Mouse (Mus musculus) liver, adult 2 months (tissue): ENCODE measurements around the gene Galnt2. TPM values are rescaled to one million over a fixed set of nuclear protein-coding genes. Genes with fewer than 3 reads are reported as not detected.

Source experiments
- DNase-seq: peaks from one replicate; pipeline ENCODE4 v3.0.0-alpha.2; 2011; ENCODE audit warnings: low read depth, low spot score; ENCODE audit errors: extremely low read depth
- H3K27ac ChIP-seq: fragments of 200-500 bp; replicated peaks from 2 replicates; pipeline ENCODE4 v1.5.1; 2012; ENCODE audit warnings: low read depth, mild to moderate bottlenecking, control low read depth, inconsistent platforms, low read length; ENCODE audit not compliant: insufficient read depth
- H3K27me3 ChIP-seq: fragments of 200-500 bp; 2 replicates; pipeline ENCODE4 v1.6.1; 2012; ENCODE audit warnings: mild to moderate bottlenecking, moderate library complexity, low read length, inconsistent platforms; ENCODE audit not compliant: control insufficient read depth, insufficient read depth
- H3K36me3 ChIP-seq: fragments of 200-500 bp; 2 replicates; pipeline ENCODE4 v1.6.1; 2012; ENCODE audit warnings: low read length, inconsistent platforms; ENCODE audit not compliant: control insufficient read depth, insufficient read depth
- H3K4me1 ChIP-seq: fragments of 200-500 bp; 2 replicates; pipeline ENCODE4 v1.6.1; 2011; ENCODE audit warnings: low read length; ENCODE audit not compliant: control insufficient read depth, insufficient read depth
- H3K4me3 ChIP-seq: fragments of 200-500 bp; 2 replicates; pipeline ENCODE4 v1.5.1; 2011; ENCODE audit warnings: low read depth, mild to moderate bottlenecking, control low read depth, low read length, moderate library complexity; ENCODE audit not compliant: insufficient read depth
- H3K79me2 ChIP-seq: fragments of 200-500 bp; 2 replicates; pipeline ENCODE4 v1.6.1; 2012; ENCODE audit warnings: inconsistent platforms, mild to moderate bottlenecking, low read length, moderate library complexity; ENCODE audit not compliant: control insufficient read depth, insufficient read depth
- H3K9ac ChIP-seq: fragments of 200-500 bp; 2 replicates; pipeline ENCODE4 v1.6.1; 2012; ENCODE audit warnings: low read depth, mild to moderate bottlenecking, control low read depth, inconsistent platforms, low read length
- CTCF ChIP-seq: fragments of 200-500 bp; IDR thresholded peaks from 2 replicates; pipeline ENCODE4 v1.5.1; 2011; ENCODE audit warnings: low read depth, low read length, control low read depth
- POLR2A ChIP-seq: fragments of 200-500 bp; IDR thresholded peaks from 2 replicates; pipeline ENCODE4 v1.6.1; 2011; ENCODE audit warnings: low read length, control low read depth; ENCODE audit not compliant: insufficient read depth; ENCODE audit errors: extremely low read depth
- WGBS: fragments of 180-500 bp; shearing (Covaris S2); methylation state at CpG from one replicate; pipeline ENCODE4 v1.1.7; 2018; 5-methylcytosine and 5-hydroxymethylcytosine counted together
- polyA plus RNA-seq: library from polyadenylated mRNA; depleted of rRNA; stranded (reverse); fragments of >200 nt; gene quantifications from 2 replicates; pipeline ENCODE4 v1.2.3, GENCODE M21; 2012
- total RNA-seq: library from RNA; depleted of rRNA; stranded (reverse); fragments of >200 nt; gene quantifications from 2 replicates; pipeline ENCODE4 v1.2.3, GENCODE M21; 2014

The Galnt2 gene
- total and polyA plus RNA-seq, 2 experiments, result 7.3 to 9.3 TPM

DNA sequence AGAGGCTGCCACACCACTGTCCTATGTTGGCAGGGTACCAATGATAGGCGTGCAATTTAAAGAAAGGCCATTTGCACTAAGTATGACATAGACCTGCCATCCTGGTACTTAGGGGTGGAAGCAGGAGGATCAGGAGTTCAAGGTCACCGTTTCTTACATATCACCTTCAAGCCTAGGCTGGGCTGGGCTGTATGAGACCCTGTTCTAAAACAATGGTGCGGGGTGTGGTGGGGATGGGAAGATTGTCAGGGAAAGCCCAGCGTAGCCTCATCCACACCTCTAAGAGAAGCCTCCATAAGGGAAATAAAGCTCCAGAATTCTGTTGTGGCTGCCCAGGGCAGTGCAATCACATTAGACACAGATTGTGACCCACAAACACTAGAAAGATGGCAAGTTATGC, 4.3 kb downstream of the Galnt2 start:
- no peak overlapping the region for H3K4me3 ChIP-seq
- no peak for DNase-seq
- no peak overlapping the region for H3K9ac ChIP-seq
- no peak overlapping the region for H3K27ac ChIP-seq
- H3K4me1 ChIP-seq, result peaks cover 10% of the 10 kb centered on the region
- TF ChIP-seq POLR2A (no peak), CTCF (no peak)
- H3K36me3 ChIP-seq, result no peaks in the 10 kb centered on the region
- H3K79me2 ChIP-seq, result peaks cover 57% of the 10 kb centered on the region
- H3K27me3 ChIP-seq, result no peaks in the 10 kb centered on the region
- WGBS, result 90% methylated on average over 4 of the region's 4 CpGs

DNA sequence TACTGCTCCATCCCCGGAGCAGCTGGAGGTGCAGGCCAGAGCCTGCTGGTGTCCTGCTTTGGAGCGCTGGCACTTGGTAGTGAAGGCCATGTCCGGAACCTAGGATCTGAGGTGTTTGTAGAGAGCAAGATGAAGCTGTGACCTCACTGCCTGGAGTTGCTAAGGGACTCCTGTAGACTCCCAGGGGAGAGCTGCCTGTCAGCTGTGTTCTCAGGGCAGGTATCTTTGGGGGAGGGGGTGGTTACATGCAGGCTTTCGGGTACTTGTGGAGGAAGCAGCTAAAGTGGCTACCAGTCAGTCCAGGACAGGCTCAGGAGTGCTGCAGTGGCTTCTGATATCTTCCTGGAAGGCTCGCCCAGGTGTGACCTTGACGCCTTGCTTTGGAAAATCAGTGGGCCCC, 8.2 kb downstream of the Galnt2 start:
- Histone ChIP-seq H3K27ac (no peak overlapping the region), H3K9ac (no peak overlapping the region), H3K4me3 (no peak overlapping the region), H3K4me1 (peaks cover 11% of the 10 kb centered on the region), H3K79me2 (peaks cover 70% of the 10 kb centered on the region), H3K36me3 (no peaks in the 10 kb centered on the region), H3K27me3 (no peaks in the 10 kb centered on the region)
- no peak for DNase-seq
- TF ChIP-seq CTCF (no peak), POLR2A (no peak)
- WGBS, result 90% methylated on average over 6 of the region's 6 CpGs

DNA sequence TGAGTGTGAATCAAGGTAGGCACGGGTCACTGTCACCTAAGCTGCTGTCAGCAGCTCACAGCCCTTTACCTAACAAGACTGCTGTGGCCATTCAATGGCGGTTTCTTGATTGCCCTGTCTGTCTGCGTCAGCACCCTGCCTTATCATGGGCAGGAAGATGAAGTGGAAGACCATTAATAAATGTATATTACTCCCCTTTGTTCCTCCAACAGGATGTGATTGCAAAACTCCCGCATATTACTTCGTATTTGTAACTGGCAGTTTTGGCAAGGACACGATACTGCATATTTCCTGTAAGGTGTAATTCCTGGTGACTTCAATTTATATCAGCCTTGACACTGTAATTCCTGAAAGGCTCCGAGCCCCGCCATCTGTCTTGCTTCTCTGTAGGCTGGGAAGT, 9.7 kb downstream of the Galnt2 start:
- H3K9ac ChIP-seq, result no peak overlapping the region
- H3K4me1 ChIP-seq, result peaks cover 11% of the 10 kb centered on the region
- no peaks in the 10 kb centered on the region for H3K27me3 ChIP-seq
- DNase-seq, result no peak
- no peak overlapping the region for H3K4me3 ChIP-seq
- no peaks in the 10 kb centered on the region for H3K36me3 ChIP-seq
- peaks cover 66% of the 10 kb centered on the region for H3K79me2 ChIP-seq
- no peak overlapping the region for H3K27ac ChIP-seq
- TF ChIP-seq CTCF (no peak), POLR2A (no peak)
- WGBS, result 77% methylated on average over 8 of the region's 8 CpGs

DNA sequence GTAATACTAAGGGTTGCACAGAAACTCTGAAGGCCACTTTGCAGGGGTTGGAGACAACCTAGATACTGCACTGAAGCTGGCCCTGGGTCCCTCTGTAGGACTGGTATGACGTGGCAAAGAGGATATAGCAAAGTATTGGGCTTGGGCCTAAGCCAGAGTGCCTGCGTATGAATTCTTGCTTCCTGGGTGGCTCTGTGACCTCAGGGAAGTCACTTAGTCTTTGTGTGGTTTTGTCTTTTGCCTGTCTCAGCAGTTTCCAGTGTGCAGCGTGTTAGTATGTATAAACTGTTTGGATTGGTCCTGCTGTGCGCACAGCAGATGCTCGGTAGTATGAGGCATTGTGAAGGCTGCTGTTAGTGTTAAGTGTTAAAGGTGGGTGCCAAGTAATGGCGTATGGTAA, 11.0 kb downstream of the Galnt2 start:
- Histone ChIP-seq H3K4me3 (no peak overlapping the region), H3K79me2 (peaks cover 64% of the 10 kb centered on the region; the same call in 1 of the 2 replicates), H3K27me3 (no peaks in the 10 kb centered on the region), H3K9ac (no peak overlapping the region), H3K27ac (no peak overlapping the region), H3K4me1 (peaks cover 6% of the 10 kb centered on the region; the same call in 1 of the 2 replicates), H3K36me3 (no peaks in the 10 kb centered on the region)
- peak; percentile 48 for DNase-seq
- no peak for TF ChIP-seq CTCF
- TF ChIP-seq POLR2A, result no peak
- WGBS, result 53% methylated on average over 6 of the region's 6 CpGs

DNA sequence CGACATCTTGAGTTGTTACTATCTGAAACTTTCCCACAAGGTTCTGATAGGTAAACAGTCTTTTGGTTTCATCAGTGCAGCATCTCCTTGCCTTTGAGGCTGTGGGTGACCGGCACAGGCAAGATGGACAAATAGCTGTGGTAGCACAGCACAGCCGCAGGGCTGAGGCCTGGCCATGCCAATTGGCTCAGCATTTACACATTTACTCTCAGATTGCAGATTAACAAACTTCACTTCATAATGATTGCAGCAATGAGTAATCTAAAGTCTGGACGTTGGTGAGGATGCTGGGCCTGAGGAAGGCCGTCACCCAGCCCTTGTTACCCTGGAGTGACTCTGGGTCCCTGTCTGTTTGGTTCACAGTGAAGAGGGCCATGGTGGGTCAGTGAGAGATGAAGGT, 11.7 kb downstream of the Galnt2 start:
- Histone ChIP-seq H3K27ac (no peak overlapping the region), H3K79me2 (peaks cover 58% of the 10 kb centered on the region; the same call in 1 of the 2 replicates), H3K27me3 (no peaks in the 10 kb centered on the region), H3K4me3 (no peak overlapping the region), H3K9ac (no peak overlapping the region), H3K4me1 (peaks cover 6% of the 10 kb centered on the region; the same call in 1 of the 2 replicates), H3K36me3 (no peaks in the 10 kb centered on the region)
- no peak for TF ChIP-seq POLR2A
- no peak for DNase-seq
- WGBS, result 45% methylated on average over 5 of the region's 5 CpGs

DNA sequence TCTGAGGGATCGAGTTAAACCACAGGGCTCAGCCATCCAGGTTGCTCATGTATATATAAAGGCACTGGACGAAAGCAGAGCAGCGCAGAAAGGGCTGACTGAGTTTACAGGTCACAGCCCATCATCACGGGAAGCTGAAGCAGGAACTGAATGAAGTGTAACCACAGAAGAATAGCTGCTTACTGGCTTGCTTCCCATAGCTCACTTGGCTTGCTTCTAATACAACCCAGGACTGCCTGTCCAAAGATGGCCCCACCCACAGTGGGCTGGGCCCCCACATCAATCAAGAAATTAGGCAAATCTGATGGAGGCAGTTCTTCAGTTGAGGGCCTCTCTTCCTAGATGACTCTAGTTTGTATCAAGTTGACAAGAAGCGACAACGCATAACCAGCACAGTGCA, 16.4 kb downstream of the Galnt2 start:
- no peak overlapping the region for H3K9ac ChIP-seq
- H3K4me3 ChIP-seq, result no peak overlapping the region
- no peak for DNase-seq
- WGBS, result 89% methylated on average over 6 of the region's 6 CpGs
- no peak for TF ChIP-seq POLR2A
- no peak for TF ChIP-seq CTCF
- H3K79me2 ChIP-seq, result peaks cover 37% of the 10 kb centered on the region; the same call in 1 of the 2 replicates
- no peak overlapping the region for H3K27ac ChIP-seq
- no peaks in the 10 kb centered on the region for H3K27me3 ChIP-seq
- peaks cover 30% of the 10 kb centered on the region for H3K4me1 ChIP-seq
- no peaks in the 10 kb centered on the region for H3K36me3 ChIP-seq
